Mouse (Mus musculus) midbrain, embryonic 16.5 days (tissue): Measurements from ENCODE around the gene Mcm5. TPM values are rescaled to one million over a fixed set of nuclear protein-coding genes. Genes with fewer than 3 reads are reported as not detected.

Experiments used
- ATAC-seq: fragments of 200-750 bp; cut with Nextera tagmentation; 2 replicates; pipeline ENCODE4 v1.8.0; 2017; ENCODE audit warnings: moderate TSS enrichment
- H3K27ac ChIP-seq: fragments of 300-500 bp; sonication (generic); 2 replicates; pipeline ENCODE4 v1.5.1; 2014; ENCODE audit warnings: mild to moderate bottlenecking, low read length, mixed read lengths
- H3K27me3 ChIP-seq: fragments of 300-500 bp; sonication (generic); 2 replicates; pipeline ENCODE4 v1.6.1; 2014; ENCODE audit warnings: low read depth, low read length, mixed read lengths; ENCODE audit not compliant: control insufficient read depth, insufficient read depth
- H3K36me3 ChIP-seq: fragments of 300-500 bp; sonication (generic); 2 replicates; pipeline ENCODE4 v1.6.1; 2014; ENCODE audit warnings: mild to moderate bottlenecking, low read length, moderate library complexity, mixed read lengths; ENCODE audit not compliant: control insufficient read depth, insufficient read depth
- H3K4me1 ChIP-seq: fragments of 300-500 bp; sonication (generic); 2 replicates; pipeline ENCODE4 v1.6.1; 2014; ENCODE audit warnings: mild to moderate bottlenecking, low read length, mixed read lengths; ENCODE audit not compliant: control insufficient read depth, insufficient read depth
- H3K4me2 ChIP-seq: fragments of 300-500 bp; sonication (generic); 2 replicates; pipeline ENCODE4 v1.6.1; 2014; ENCODE audit warnings: mild to moderate bottlenecking, low read length, mixed read lengths
- H3K4me3 ChIP-seq: fragments of 300-500 bp; sonication (generic); 2 replicates; pipeline ENCODE4 v1.5.1; 2014; ENCODE audit warnings: low read depth, mild to moderate bottlenecking, low read length, moderate library complexity, mixed read lengths
- H3K9ac ChIP-seq: fragments of 300-500 bp; sonication (generic); 2 replicates; pipeline ENCODE4 v1.6.1; 2014; ENCODE audit warnings: low read depth, low read length, mixed read lengths
- H3K9me3 ChIP-seq: fragments of 300-500 bp; sonication (generic); replicated peaks from 2 replicates; pipeline ENCODE4 v1.6.1; 2014; ENCODE audit warnings: mild to moderate bottlenecking, low read length, mixed read lengths; ENCODE audit not compliant: control insufficient read depth, poor library complexity, severe bottlenecking
- WGBS: fragments of 180-500 bp; shearing (Covaris S2); extraction: QIAGEN DNeasy Blood & Tissue Kit; methylation state at CpG from one replicate; pipeline ENCODE4 v1.1.7; 2014; 5-methylcytosine and 5-hydroxymethylcytosine counted together
- polyA plus RNA-seq: library from polyadenylated mRNA; unstranded; fragments of >200 nt; fragmentation: Nextera tagmentation; extraction: Ambion mirVana; gene quantifications from 2 replicates; pipeline ENCODE4 v1.2.1, GENCODE M21; 2015

Gene Mcm5
- polyA plus RNA-seq, 1 experiment from 2014 or later: 23.0 TPM

- Histone ChIP-seq H3K4me2 (no peak overlapping the region), H3K9ac (no peak overlapping the region), H3K9me3 (no peaks in the 10 kb centered on the region), H3K4me1 (no peaks in the 10 kb centered on the region), H3K4me3 (no peak overlapping the region), H3K27ac (no peak overlapping the region), H3K27me3 (no peaks in the 10 kb centered on the region), H3K36me3 (peaks cover 12% of the 10 kb centered on the region)
- ATAC-seq: no peak
- WGBS: 96% methylated on average over 2 of the region's 2 CpGs
Measured at GRCm38 (mm10) chr8:75119287-75119686, 9.9 kb downstream of the Mcm5 start.

DNA sequence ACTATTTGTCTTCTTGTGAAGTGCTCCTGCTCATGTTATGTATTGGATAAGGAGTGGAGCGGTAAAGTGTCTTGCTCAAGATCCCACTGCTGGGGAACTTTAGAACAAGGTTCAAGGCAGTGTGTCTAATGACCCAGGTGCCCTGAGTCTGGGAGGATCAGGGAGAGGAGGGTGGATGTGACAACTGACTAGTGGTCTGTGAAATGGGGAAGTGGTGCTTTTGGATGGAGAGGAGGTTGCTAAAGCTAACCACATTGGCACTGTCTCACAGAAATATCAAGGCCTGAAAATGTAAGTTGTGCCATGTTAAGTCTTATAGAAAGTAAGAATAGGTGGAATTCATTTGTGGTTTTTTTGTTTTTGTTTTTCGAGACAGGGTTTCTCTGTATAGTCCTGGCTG is 10.4 kb downstream of the Mcm5 start:
- no peak overlapping the region for H3K9ac ChIP-seq
- no peak overlapping the region for H3K4me3 ChIP-seq
- no peak overlapping the region for H3K4me2 ChIP-seq
- H3K27me3 ChIP-seq: no peaks in the 10 kb centered on the region
- H3K27ac ChIP-seq: no peak overlapping the region
- 96% methylated on average over 2 of the region's 2 CpGs for WGBS
- H3K4me1 ChIP-seq: no peaks in the 10 kb centered on the region
- peaks cover 12% of the 10 kb centered on the region for H3K36me3 ChIP-seq
- ATAC-seq: no peak
- H3K9me3 ChIP-seq: no peaks in the 10 kb centered on the region

DNA sequence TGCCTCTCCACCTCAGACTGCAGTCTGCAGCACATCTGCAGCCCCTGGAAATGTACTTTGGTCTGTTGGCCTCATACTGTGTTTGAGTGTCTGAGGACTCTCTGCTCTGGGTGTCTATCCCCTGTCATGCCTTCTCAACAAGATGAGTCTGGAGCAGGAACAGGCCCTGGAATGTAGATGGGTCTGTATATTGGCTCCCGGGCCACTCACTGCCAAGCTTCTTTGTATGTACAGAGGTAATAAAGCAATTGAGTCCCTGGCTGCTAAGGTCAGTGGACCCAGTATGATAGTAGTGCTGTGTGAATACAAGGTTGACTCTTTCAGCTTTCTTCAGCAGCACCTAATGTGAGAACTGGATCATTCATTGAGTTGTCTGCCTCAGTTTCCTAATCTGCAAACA is 18.0 kb downstream of the Mcm5 start:
- Histone ChIP-seq H3K27ac (no peak overlapping the region), H3K27me3 (no peaks in the 10 kb centered on the region), H3K4me2 (no peak overlapping the region), H3K9me3 (no peaks in the 10 kb centered on the region), H3K36me3 (peaks cover 2% of the 10 kb centered on the region; the same call in 1 of the 2 replicates), H3K9ac (no peak overlapping the region), H3K4me3 (no peak overlapping the region), H3K4me1 (no peaks in the 10 kb centered on the region)
- 94% methylated on average over 1 of the region's 1 CpGs for WGBS
- no peak for ATAC-seq

- no peaks in the 10 kb centered on the region for H3K27me3 ChIP-seq
- no peaks in the 10 kb centered on the region for H3K4me1 ChIP-seq
- no peaks in the 10 kb centered on the region for H3K9me3 ChIP-seq
- ATAC-seq: no peak
- H3K36me3 ChIP-seq: no peaks in the 10 kb centered on the region
- H3K9ac ChIP-seq: no peak overlapping the region
- H3K27ac ChIP-seq: no peak overlapping the region
- no peak overlapping the region for H3K4me2 ChIP-seq
- WGBS: 16% methylated on average over 3 of the region's 3 CpGs
- H3K4me3 ChIP-seq: no peak overlapping the region
Measured at GRCm38 (mm10) chr8:75132485-75132884, 23.1 kb downstream of the Mcm5 start.

DNA sequence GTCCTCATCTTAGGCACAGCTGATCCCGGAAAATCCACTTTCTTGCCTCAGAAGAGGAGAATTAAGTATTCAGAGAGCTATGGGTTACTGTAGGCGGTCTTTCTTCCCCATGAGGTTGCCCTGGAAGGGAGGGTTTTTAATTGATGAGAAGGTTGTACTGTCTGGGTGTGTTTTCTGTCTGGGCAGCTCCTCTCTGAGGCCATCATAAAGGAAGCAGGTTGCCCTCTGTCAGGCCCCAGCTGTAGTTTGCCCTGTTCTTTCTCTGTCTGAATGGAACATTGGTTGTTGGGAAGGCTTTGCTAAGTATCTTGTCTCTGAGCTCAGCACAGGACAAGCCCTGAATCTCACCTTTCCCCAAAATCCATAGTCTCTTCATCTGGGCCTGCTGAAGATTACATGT is 24.0 kb downstream of the Mcm5 start:
- Histone ChIP-seq H3K9me3 (no peaks in the 10 kb centered on the region), H3K9ac (no peak overlapping the region), H3K4me2 (no peak overlapping the region), H3K4me1 (no peaks in the 10 kb centered on the region), H3K4me3 (no peak overlapping the region), H3K27ac (no peak overlapping the region), H3K27me3 (no peaks in the 10 kb centered on the region), H3K36me3 (no peaks in the 10 kb centered on the region)
- 57% methylated on average over 2 of the region's 2 CpGs for WGBS
- no peak for ATAC-seq

DNA sequence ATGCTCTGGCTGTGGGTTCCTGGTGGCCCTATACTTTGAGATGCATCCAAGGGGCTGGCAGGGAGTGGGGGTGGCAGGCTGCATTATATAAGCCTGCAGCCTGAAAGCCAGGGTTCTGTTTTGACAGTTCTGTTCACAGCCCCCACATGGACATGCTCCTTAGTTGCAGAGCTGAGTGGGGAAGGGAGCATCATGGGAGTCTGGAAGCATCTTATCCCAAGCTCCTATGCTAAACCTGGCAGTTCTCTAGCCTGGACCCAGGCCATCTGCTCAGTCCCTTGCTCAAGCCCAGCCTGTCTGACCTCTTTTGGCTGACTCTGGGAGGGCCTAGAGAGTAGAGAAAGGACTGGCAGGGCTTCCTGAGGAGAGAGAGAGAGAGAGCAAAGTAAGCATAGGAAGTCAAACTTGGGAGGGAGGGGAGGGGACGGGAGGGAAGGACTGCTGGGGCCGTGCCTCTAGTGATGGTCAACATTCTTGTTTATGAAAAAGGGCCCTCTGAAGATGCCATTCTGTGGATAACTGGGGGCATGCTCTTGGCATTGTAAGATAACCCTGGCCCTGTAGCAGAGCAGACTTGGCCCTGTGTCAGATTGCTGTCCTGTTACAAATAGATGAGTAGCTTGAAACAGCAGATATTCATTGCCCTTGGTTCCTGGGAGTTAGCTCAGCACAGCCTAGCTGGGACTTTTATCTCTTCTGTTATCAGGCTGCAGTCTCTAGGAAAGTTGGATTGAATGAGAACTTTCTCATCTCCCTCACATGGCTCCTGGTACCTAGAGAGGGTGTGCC is 25.4 kb downstream of the Mcm5 start:
- H3K9me3 ChIP-seq: no peaks in the 10 kb centered on the region
- 0 out of 2 replicates have a peak, but pooled peaks have one; percentile 30 for ATAC-seq
- no peak overlapping the region for H3K27ac ChIP-seq
- no peak overlapping the region for H3K9ac ChIP-seq
- H3K4me3 ChIP-seq: no peak overlapping the region
- no peaks in the 10 kb centered on the region for H3K4me1 ChIP-seq
- no peak overlapping the region for H3K4me2 ChIP-seq
- H3K36me3 ChIP-seq: no peaks in the 10 kb centered on the region
- WGBS: 69% methylated on average over 2 of the region's 2 CpGs
- H3K27me3 ChIP-seq: no peaks in the 10 kb centered on the region

DNA sequence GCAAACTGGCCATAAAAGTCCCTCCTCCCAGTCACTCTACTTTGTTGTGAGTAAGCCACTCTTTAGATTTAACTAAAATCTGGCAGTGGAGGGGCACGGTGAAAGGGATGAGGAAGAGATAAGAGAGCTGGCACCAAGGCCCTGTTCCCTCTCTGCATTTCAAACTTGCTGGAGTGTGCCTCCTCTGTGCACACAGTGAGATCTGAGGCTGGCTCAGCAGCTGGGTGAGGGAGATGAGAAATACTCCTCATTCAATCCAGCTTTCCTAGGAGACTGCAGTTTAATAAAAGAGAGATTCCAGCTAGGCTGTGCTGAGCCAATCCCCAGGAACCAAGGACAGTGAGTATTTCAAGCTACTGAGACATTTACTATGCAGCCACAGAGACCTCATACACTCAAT is 26.4 kb downstream of the Mcm5 start:
- ATAC-seq: peak; percentile 63
- Histone ChIP-seq H3K27ac (0 out of 2 replicates have a peak overlapping the region, but pooled peaks have one; percentile 7), H3K4me3 (no peak overlapping the region), H3K4me2 (no peak overlapping the region), H3K9ac (no peak overlapping the region), H3K36me3 (no peaks in the 10 kb centered on the region), H3K9me3 (no peaks in the 10 kb centered on the region), H3K27me3 (no peaks in the 10 kb centered on the region), H3K4me1 (no peaks in the 10 kb centered on the region)
- 50% methylated on average over 1 of the region's 1 CpGs for WGBS

GRCm38 (mm10) chr8:75136256-75136655 is 26.9 kb downstream of the Mcm5 start:
- no peak for ATAC-seq

DNA sequence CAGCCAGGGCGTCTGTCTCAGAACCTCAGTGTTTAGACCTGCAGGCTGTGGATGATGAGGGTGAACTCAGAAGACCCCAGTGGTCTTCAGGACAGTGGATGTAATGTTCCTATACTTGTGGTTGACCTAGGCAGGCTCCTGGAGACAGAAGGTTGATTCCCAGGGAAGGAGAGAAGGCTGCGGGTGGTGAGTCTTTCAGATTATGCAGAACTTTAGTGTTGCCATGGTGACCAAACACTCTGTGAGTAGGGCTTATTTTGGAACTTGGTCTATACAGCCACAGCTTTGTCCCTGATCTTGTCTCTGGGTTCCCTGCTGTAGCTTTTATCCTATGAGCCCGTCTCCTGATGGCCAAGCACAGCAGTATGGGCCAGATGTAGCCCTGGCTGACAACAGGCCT is 28.2 kb downstream of the Mcm5 start:
- ATAC-seq: no peak
- Histone ChIP-seq H3K4me1 (no peaks in the 10 kb centered on the region), H3K27me3 (no peaks in the 10 kb centered on the region), H3K27ac (no peak overlapping the region), H3K4me2 (no peak overlapping the region), H3K36me3 (no peaks in the 10 kb centered on the region), H3K9ac (no peak overlapping the region), H3K9me3 (no peaks in the 10 kb centered on the region), H3K4me3 (no peak overlapping the region)
- WGBS: 44% methylated on average over 3 of the region's 3 CpGs

More at GRCm38 (mm10) chr8:75136256-75136655, 26.9 kb downstream of the Mcm5 start:
- Histone ChIP-seq H3K9ac (no peak overlapping the region), H3K4me2 (no peak overlapping the region), H3K9me3 (no peaks in the 10 kb centered on the region), H3K4me1 (no peaks in the 10 kb centered on the region), H3K27me3 (no peaks in the 10 kb centered on the region), H3K36me3 (no peaks in the 10 kb centered on the region), H3K4me3 (no peak overlapping the region), H3K27ac (0 out of 2 replicates have a peak overlapping the region, but pooled peaks have one; percentile 7)
- WGBS: 83% methylated on average over 2 of the region's 2 CpGs
